Mouse (Mus musculus) lung, embryonic 15.5 days (tissue): Measurements from ENCODE around the gene Ndufs4. TPM values are rescaled to one million over a fixed set of nuclear protein-coding genes. Genes with fewer than 3 reads are reported as not detected.

ENCODE experiments used
- ATAC-seq: fragments of 200-750 bp; cut with Nextera tagmentation; 2 replicates; pipeline ENCODE4 v1.8.0; 2017; ENCODE audit warnings: moderate number of reproducible peaks, borderline replicate concordance; ENCODE audit not compliant: low FRiP score, low TSS enrichment; ENCODE audit errors: extremely low read depth
- H3K27ac ChIP-seq: fragments of 300-500 bp; sonication (generic); 2 replicates; pipeline ENCODE4 v1.5.1; 2015; ENCODE audit warnings: moderate library complexity, mild to moderate bottlenecking, inconsistent platforms
- H3K27me3 ChIP-seq: fragments of 300-500 bp; sonication (generic); 2 replicates; pipeline ENCODE4 v1.6.1; 2015; ENCODE audit warnings: inconsistent platforms
- H3K36me3 ChIP-seq: fragments of 300-500 bp; sonication (generic); 2 replicates; pipeline ENCODE4 v1.6.1; 2015; ENCODE audit warnings: inconsistent platforms
- H3K4me1 ChIP-seq: fragments of 300-500 bp; sonication (generic); 2 replicates; pipeline ENCODE4 v1.6.1; 2015; ENCODE audit warnings: inconsistent platforms
- H3K4me2 ChIP-seq: fragments of 300-500 bp; sonication (generic); 2 replicates; pipeline ENCODE4 v1.6.1; 2015; ENCODE audit warnings: inconsistent platforms, mild to moderate bottlenecking, moderate library complexity
- H3K4me3 ChIP-seq: fragments of 300-500 bp; sonication (generic); 2 replicates; pipeline ENCODE4 v1.5.1; 2015; ENCODE audit warnings: mild to moderate bottlenecking, inconsistent platforms
- H3K9ac ChIP-seq: fragments of 300-500 bp; sonication (generic); 2 replicates; pipeline ENCODE4 v1.6.1; 2015; ENCODE audit warnings: inconsistent platforms
- H3K9me3 ChIP-seq: fragments of 300-500 bp; sonication (generic); 2 replicates; pipeline ENCODE4 v1.6.1; 2016; ENCODE audit warnings: inconsistent platforms
- WGBS: fragments of 180-500 bp; shearing (Covaris S2); methylation state at CpG from one replicate; pipeline ENCODE4 v1.1.7; 2015; 5-methylcytosine and 5-hydroxymethylcytosine counted together
- polyA plus RNA-seq: library from polyadenylated mRNA; unstranded; fragments of >200 nt; fragmentation: Nextera tagmentation; extraction: Ambion mirVana; gene quantifications from 2 replicates; pipeline ENCODE4 v1.2.1, GENCODE M21; 2015

The Ndufs4 gene
- polyA plus RNA-seq, 1 experiment from 2014 or later = 252 TPM

GRCm38 (mm10) chr13:114271410-114272105 is 116.5 kb downstream of the Ndufs4 start:
- Histone ChIP-seq H3K9ac (no peak overlapping the region), H3K4me3 (no peak overlapping the region), H3K27ac (no peak overlapping the region), H3K9me3 (no peaks in the 10 kb centered on the region), H3K4me2 (no peak overlapping the region), H3K4me1 (no peaks in the 10 kb centered on the region), H3K27me3 (no peaks in the 10 kb centered on the region), H3K36me3 (no peaks in the 10 kb centered on the region)
- no peak for ATAC-seq
- WGBS = 61% methylated on average over 16 of the region's 16 CpGs

- H3K4me3 ChIP-seq = no peak overlapping the region
- WGBS = 82% methylated on average over 9 of the region's 9 CpGs
- ATAC-seq = no peak
- H3K9me3 ChIP-seq = no peaks in the 10 kb centered on the region
- H3K9ac ChIP-seq = no peak overlapping the region
- H3K4me1 ChIP-seq = no peaks in the 10 kb centered on the region
- no peaks in the 10 kb centered on the region for H3K36me3 ChIP-seq
- H3K27me3 ChIP-seq = no peaks in the 10 kb centered on the region
- H3K27ac ChIP-seq = no peak overlapping the region
- H3K4me2 ChIP-seq = no peak overlapping the region
Observed at GRCm38 (mm10) chr13:114267741-114268140, 120.3 kb downstream of the Ndufs4 start.

DNA sequence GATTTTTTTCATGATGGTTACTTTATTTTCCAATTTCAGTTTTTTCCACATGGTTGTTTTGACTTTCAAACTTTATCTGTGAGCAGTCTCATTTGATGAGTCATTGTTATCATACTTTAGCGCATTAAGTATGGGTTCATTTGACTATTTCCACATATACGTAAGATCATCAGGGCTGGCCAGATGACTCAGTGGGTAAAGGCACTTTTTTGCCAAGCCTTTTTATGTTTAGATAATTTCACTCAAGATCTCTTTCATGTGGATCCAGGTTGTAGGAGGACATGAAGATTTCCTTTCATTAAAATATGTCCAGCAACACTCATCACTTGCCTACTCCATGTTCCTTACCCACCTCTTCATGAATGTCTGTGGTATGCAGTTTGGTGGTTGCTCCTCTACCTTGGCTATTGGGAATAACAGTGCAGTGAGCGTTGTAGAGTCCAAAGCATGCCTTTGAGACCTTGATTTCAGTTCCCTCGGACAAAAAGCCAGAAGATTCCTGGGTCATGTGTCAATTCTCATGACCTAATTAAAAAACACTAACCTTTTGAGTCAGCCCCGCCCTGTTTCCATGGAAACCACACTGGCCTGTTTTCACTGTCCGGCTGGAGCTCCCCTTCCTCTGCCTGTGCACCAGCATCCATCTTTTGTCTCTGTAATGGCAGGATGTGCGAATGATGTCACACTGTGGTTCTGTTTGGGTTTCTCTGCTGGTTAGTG is 127.4 kb downstream of the Ndufs4 start:
- ATAC-seq = no peak
- 76% methylated on average over 7 of the region's 7 CpGs for WGBS
- Histone ChIP-seq H3K4me2 (no peak overlapping the region), H3K9ac (no peak overlapping the region), H3K4me1 (no peaks in the 10 kb centered on the region), H3K9me3 (no peaks in the 10 kb centered on the region), H3K36me3 (no peaks in the 10 kb centered on the region), H3K27me3 (no peaks in the 10 kb centered on the region), H3K4me3 (no peak overlapping the region), H3K27ac (no peak overlapping the region)

- Histone ChIP-seq H3K4me2 (no peak overlapping the region), H3K36me3 (no peaks in the 10 kb centered on the region), H3K9ac (no peak overlapping the region), H3K9me3 (no peaks in the 10 kb centered on the region), H3K4me1 (no peaks in the 10 kb centered on the region), H3K4me3 (no peak overlapping the region), H3K27ac (no peak overlapping the region), H3K27me3 (no peaks in the 10 kb centered on the region)
- no peak for ATAC-seq
- 76% methylated on average over 10 of the region's 10 CpGs for WGBS
Observed at GRCm38 (mm10) chr13:114254697-114255096, 133.4 kb downstream of the Ndufs4 start.

Other genes starting within 250 kb of the Ndufs4 start
- gene Fst, start 70.7 kb upstream of the Ndufs4 start, polyA plus RNA-seq = 2.5 and 3.3 TPM in 2 replicates